In genomic region chr10:86863429-86863828, GRCm38 (mm10) we compare ENCODE assay signal across 15 mouse cellular contexts.
DNase-seq lines count a peak whose midpoint lies in the region; ATAC-seq and TF ChIP-seq lines count a peak whose summit lies in the region.
"Had no signal": no experiment of that assay in that cellular context is flagged by ENCODE, and none has a peak within 500 bp of the region (broad histone marks: within the 10 kb centered on the region; RNA-seq: fewer than 3 reads in every experiment).

No protein-coding gene starts in this region.

- no peak overlapping the region for H3K4me2 ChIP-seq in kidney, embryonic 15.5 days
- H3K4me2 ChIP-seq: liver, embryonic 13.5 days had no signal

- H3K9ac ChIP-seq in kidney, embryonic 15.5 days, result no peak overlapping the region
- H3K9ac ChIP-seq: liver, embryonic 13.5 days had no signal

- no peaks in the 10 kb centered on the region for H3K36me3 ChIP-seq in kidney, adult 2 months (ENCODE audit: control insufficient read depth, insufficient read depth, low read length)
- no peaks in the 10 kb centered on the region for H3K36me3 ChIP-seq in kidney, embryonic 15.5 days
- H3K36me3 ChIP-seq: embryonic facial prominence, embryonic 10.5 days; forebrain, embryonic 10.5 days; liver, embryonic 13.5 days had no signal

- 94% methylated on average over 6 of the region's 6 CpGs for WGBS in kidney, adult 2 months
- WGBS in kidney, embryonic 15.5 days, result 90% methylated on average over 6 of the region's 6 CpGs

- H3K27me3 ChIP-seq in kidney, adult 2 months (replicated peaks; ENCODE audit: control insufficient read depth, insufficient read depth, low read length), result no peaks in the 10 kb centered on the region
- no peaks in the 10 kb centered on the region for H3K27me3 ChIP-seq in kidney, embryonic 15.5 days
- H3K27me3 ChIP-seq: liver, embryonic 13.5 days had no signal

- no peak for TF ChIP-seq POLR2A in kidney, adult 2 months (IDR thresholded peaks at IDR 0.05; ENCODE audit: low read depth, low read length)

- H3K27ac ChIP-seq in kidney, adult 2 months (ENCODE audit: insufficient read depth, low read depth, low read length), result no peak overlapping the region
- H3K27ac ChIP-seq in kidney, embryonic 15.5 days, result no peak overlapping the region
- H3K27ac ChIP-seq: embryonic facial prominence, embryonic 10.5 days; forebrain, embryonic 10.5 days; liver, embryonic 13.5 days had no signal

- DNase-seq in kidney, adult 2 months, result no peak
- DNase-seq in thymus, postnatal 4 days, result peak; percentile 20
- DNase-seq in thymus, postnatal 36 days, result no peak
- DNase-seq in urinary bladder, adult 18-20 months (ENCODE audit: low spot score in 2 of 2), result no peak
- no peak for DNase-seq in adrenal gland, postnatal 4 days (ENCODE audit: low spot score in 2 of 2)
- DNase-seq: adrenal gland, postnatal 10 days; cerebellum, adult 11-12 months; gastrocnemius, postnatal 25 days; heart, postnatal 10 days; kidney, postnatal 36 days; liver, embryonic 13.5 days had no signal

- H3K4me1 ChIP-seq in kidney, adult 2 months (ENCODE audit: control insufficient read depth, insufficient read depth, low read length), result no peaks in the 10 kb centered on the region
- H3K4me1 ChIP-seq in kidney, embryonic 15.5 days, result no peaks in the 10 kb centered on the region
- H3K4me1 ChIP-seq: embryonic facial prominence, embryonic 10.5 days; forebrain, embryonic 10.5 days; liver, embryonic 13.5 days had no signal

- no peak overlapping the region for H3K4me3 ChIP-seq in kidney, adult 2 months (ENCODE audit: insufficient read depth, low read depth, low read length)
- H3K4me3 ChIP-seq in kidney, embryonic 15.5 days (replicated peaks), result no peak overlapping the region
- H3K4me3 ChIP-seq: embryonic facial prominence, embryonic 10.5 days; forebrain, embryonic 10.5 days; liver, embryonic 13.5 days had no signal

- ATAC-seq in kidney, embryonic 15.5 days (replicated peaks; ENCODE audit: low FRiP score), result no peak
- 0 out of 2 replicates have a peak, but pooled peaks have one; percentile 18 for ATAC-seq in common myeloid progenitor, adult 5-6 weeks (replicated peaks; ENCODE audit: low read depth, poor library complexity, severe bottlenecking)

- no peaks in the 10 kb centered on the region for H3K9me3 ChIP-seq in kidney, embryonic 15.5 days (replicated peaks)
- H3K9me3 ChIP-seq: embryonic facial prominence, embryonic 10.5 days; forebrain, embryonic 10.5 days; liver, embryonic 13.5 days had no signal

- TF ChIP-seq CTCF in kidney, adult 2 months (conservative IDR thresholded peaks at IDR 0.05; ENCODE audit: insufficient read depth, insufficient read length, low read depth, low read length), result peak; percentile 43
